Mouse (Mus musculus) hindbrain, embryonic 10.5 days (tissue): ENCODE measurements at regions not wholly inside any gene's neighbourhood (a gene's known extent, or its start where the extent isn't known, plus 50 kb on each side); places are given as distances from the start of the nearest gene placed in this dataset.

Experiments used
- DNase-seq: peaks from one replicate; pipeline ENCODE4 v3.0.0-alpha.2; 2017; ENCODE audit warnings: low spot score
- H3K27ac ChIP-seq: fragments of 300-500 bp; sonication (generic); 2 replicates; pipeline ENCODE4 v1.5.1; 2016; ENCODE audit warnings: mild to moderate bottlenecking, moderate library complexity
- H3K27me3 ChIP-seq: fragments of 300-500 bp; sonication (generic); 2 replicates; pipeline ENCODE4 v1.6.1; 2016; ENCODE audit warnings: mild to moderate bottlenecking; ENCODE audit not compliant: poor library complexity, insufficient read depth, severe bottlenecking
- H3K36me3 ChIP-seq: fragments of 300-500 bp; sonication (generic); 2 replicates; pipeline ENCODE4 v1.6.1; 2016; ENCODE audit warnings: mild to moderate bottlenecking, moderate library complexity
- H3K4me1 ChIP-seq: fragments of 300-500 bp; sonication (generic); replicated peaks from 2 replicates; pipeline ENCODE4 v1.6.1; 2016; ENCODE audit warnings: mild to moderate bottlenecking
- H3K4me3 ChIP-seq: fragments of 300-500 bp; sonication (generic); 2 replicates; pipeline ENCODE4 v1.5.1; 2016; ENCODE audit warnings: mild to moderate bottlenecking, moderate library complexity
- H3K9me3 ChIP-seq: fragments of 300-500 bp; sonication (generic); 2 replicates; pipeline ENCODE4 v1.6.1; 2016; ENCODE audit warnings: mild to moderate bottlenecking, moderate library complexity
- WGBS: fragments of 180-500 bp; shearing (Covaris S2); methylation state at CpG from one replicate; pipeline ENCODE4 v1.1.7; 2016; 5-methylcytosine and 5-hydroxymethylcytosine counted together

DNA sequence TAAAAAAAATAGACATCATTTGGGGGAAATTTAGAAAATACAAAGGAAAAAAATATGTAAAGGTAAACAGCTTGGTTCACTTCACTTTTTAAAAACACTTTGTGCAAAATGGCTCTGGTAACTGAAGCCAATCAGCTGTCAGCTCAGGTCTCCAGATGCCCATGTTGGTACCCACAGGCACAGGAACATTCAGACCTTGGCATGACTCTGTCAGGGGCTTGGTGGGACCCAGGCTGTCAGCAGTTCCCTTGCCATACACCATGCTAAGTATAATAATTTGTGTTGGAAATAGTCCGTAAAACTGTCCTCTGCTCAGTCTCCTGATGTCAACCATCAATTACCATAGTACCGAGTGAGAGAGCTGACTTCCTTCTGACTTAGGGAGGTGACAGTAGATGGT is 257.3 kb upstream of the Sphkap start:
- Histone ChIP-seq H3K4me3 (no peak overlapping the region), H3K27ac (no peak overlapping the region), H3K36me3 (no peaks in the 10 kb centered on the region), H3K27me3 (no peaks in the 10 kb centered on the region), H3K4me1 (no peaks in the 10 kb centered on the region), H3K9me3 (no peaks in the 10 kb centered on the region)
- WGBS = 88% methylated on average over 2 of the region's 2 CpGs
- no peak for DNase-seq

DNA sequence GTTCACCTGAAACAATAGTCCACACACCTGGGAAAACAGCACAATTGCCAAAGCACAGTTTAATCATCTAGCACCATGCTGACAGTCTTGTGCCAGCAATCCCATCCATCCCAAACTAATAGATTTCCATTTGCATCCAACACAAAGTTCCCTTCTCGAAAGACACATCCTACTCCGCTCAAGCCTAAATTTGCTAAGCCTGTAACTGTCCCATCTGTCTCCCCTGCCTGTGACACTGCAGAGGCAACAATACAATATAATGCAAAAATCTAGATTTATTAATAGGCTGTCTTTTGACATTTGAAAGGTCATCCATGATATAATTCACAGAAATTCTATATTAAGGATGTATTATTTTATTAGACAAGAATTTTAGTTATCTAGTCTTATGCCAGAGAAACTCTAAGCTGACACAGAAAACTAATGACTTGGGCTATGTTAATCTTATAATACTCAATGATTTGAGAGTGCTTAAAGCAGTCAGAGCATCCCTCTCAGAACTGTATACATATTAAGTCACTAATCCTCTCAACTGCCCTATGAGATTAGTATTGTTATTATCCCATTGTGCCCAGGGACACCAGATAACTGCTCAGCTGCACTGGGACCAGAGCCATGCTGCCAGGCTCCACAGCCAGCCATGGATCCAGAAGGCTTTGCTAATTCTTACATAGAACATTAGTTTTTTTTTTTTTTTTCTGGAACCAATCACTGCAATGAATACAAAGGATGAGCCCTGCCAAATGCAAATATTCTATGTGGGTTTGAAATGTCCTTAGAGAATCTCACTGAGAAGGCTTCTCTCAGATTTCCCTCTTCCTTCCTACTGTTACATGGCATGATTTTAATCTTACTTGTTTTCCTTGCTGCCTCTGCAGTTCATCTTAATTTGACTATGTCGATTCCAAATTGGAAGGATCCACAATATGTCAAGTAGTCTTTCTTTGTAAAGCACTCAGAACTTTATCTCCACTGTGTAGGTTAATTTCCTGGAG is 254.1 kb upstream of the Sphkap start:
- Histone ChIP-seq H3K9me3 (no peaks in the 10 kb centered on the region), H3K27ac (no peak overlapping the region), H3K36me3 (no peaks in the 10 kb centered on the region), H3K4me3 (no peak overlapping the region), H3K4me1 (no peaks in the 10 kb centered on the region), H3K27me3 (no peaks in the 10 kb centered on the region)
- no peak for DNase-seq
- 91% methylated on average over 3 of the region's 3 CpGs for WGBS

DNA sequence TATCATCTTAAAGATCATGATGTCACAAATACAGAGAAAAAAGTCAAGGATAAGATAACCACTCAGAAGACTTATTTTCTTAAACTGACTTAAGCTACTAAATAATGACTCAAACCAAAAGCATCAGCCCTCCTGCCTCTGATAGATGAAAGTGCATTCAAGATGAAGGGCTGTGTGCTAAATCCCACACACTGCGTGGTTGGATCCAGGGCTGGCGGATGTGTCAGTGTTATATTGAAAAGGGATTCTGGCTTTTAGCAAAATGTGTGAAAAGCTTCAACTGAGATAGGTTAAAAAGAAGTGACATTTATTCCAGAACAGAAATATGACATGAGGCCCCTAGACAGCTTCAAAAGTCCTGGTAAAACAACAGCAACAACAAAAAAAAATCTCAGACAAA is 245.7 kb upstream of the Sphkap start:
- no peaks in the 10 kb centered on the region for H3K9me3 ChIP-seq
- H3K27me3 ChIP-seq = no peaks in the 10 kb centered on the region
- no peaks in the 10 kb centered on the region for H3K36me3 ChIP-seq
- no peaks in the 10 kb centered on the region for H3K4me1 ChIP-seq
- H3K4me3 ChIP-seq = no peak overlapping the region
- no peak for DNase-seq
- H3K27ac ChIP-seq = no peak overlapping the region
- 93% methylated on average over 2 of the region's 2 CpGs for WGBS

DNA sequence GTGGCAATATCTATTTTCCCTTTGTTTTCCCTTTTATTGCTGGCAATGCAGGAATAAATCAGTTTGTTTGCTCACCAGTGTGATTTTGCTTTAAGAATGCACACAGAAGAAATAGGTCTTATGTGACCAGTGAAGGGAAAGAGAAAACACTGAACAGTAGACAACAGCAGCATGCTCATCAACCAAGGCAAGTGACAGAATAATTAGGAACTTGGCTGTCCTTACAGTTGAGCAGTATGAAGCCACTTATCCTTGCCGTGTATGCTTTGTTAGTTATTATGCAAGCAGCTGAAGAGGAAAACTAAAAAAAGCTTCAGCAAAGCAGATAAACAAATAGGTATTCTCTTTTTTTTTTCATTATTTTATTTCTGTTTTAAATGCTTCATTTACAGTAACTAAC is 237.6 kb upstream of the Sphkap start:
- 91% methylated on average over 1 of the region's 1 CpGs for WGBS

DNA sequence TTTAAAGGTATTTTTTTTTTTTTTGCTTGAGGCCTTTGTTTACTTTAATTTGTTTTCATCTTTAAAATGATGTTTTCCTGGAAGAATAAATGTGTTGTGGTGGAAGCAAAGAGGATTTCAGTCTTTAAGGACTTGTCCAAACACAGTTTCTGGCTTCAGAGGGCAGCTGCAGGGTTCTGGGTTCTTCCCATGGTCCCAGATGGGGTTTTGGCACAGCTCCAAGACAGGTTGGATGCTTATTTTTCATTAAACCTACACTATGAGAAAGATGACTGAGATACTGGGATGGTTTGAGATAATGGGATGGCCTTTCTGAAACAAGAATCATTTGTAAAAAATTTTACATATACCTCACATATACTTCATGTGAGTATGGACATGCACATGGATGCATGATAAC is 234.7 kb upstream of the Sphkap start:
- Histone ChIP-seq H3K9me3 (no peaks in the 10 kb centered on the region), H3K27me3 (no peaks in the 10 kb centered on the region), H3K4me3 (no peak overlapping the region), H3K36me3 (no peaks in the 10 kb centered on the region), H3K4me1 (no peaks in the 10 kb centered on the region), H3K27ac (no peak overlapping the region)
- no peak for DNase-seq

More for the DNA sequence above, 237.6 kb upstream of the Sphkap start:
- Histone ChIP-seq H3K9me3 (no peaks in the 10 kb centered on the region), H3K4me3 (no peak overlapping the region), H3K36me3 (no peaks in the 10 kb centered on the region), H3K27me3 (no peaks in the 10 kb centered on the region), H3K27ac (no peak overlapping the region), H3K4me1 (no peaks in the 10 kb centered on the region)
- no peak for DNase-seq

DNA sequence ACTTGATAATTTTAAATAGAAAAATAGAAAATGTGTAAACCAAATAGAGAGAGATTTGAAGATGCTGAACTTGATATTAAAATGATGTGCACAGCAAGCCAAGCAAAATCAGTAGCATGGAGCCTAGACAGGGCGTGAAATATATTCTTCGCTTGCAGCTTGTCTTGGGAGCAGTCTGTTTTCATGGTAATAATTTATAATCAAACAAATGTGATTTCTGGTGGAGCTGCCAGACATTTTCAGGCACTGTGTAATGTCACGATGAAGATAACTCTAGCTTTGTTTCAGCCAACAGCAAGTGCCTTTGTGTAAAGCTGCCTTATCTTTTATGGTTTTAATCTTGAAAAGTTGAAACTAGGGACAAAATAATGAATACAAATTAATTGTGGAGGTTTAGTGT is 228.1 kb upstream of the Sphkap start:
- Histone ChIP-seq H3K36me3 (no peaks in the 10 kb centered on the region), H3K4me3 (no peak overlapping the region), H3K4me1 (no peaks in the 10 kb centered on the region), H3K27ac (no peak overlapping the region), H3K9me3 (no peaks in the 10 kb centered on the region), H3K27me3 (no peaks in the 10 kb centered on the region)
- no peak for DNase-seq
- WGBS = 86% methylated on average over 3 of the region's 3 CpGs

DNA sequence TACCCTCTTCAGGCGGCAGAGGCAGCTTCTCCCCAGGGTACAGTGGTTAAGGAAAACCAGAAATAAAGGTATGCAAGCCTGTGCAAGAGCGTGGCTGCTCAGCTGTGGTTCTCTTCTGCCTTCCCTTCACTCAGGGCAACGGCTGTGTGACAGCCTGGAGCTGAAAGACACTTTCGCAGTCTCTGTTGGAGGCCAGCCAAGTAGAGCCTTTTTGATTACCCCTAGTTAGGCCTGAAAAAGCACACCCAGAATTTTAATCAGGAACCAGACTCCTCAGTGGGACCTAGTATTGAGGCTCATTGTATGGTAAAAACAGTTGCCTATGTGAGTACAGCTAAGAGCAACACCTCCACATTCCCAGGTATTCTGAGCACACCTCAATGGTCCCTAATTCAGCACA is 223.8 kb upstream of the Sphkap start:
- Histone ChIP-seq H3K9me3 (no peaks in the 10 kb centered on the region), H3K4me1 (no peaks in the 10 kb centered on the region), H3K27ac (no peak overlapping the region), H3K4me3 (no peak overlapping the region), H3K36me3 (no peaks in the 10 kb centered on the region), H3K27me3 (no peaks in the 10 kb centered on the region)
- DNase-seq = no peak
- 48% methylated on average over 4 of the region's 4 CpGs for WGBS

DNA sequence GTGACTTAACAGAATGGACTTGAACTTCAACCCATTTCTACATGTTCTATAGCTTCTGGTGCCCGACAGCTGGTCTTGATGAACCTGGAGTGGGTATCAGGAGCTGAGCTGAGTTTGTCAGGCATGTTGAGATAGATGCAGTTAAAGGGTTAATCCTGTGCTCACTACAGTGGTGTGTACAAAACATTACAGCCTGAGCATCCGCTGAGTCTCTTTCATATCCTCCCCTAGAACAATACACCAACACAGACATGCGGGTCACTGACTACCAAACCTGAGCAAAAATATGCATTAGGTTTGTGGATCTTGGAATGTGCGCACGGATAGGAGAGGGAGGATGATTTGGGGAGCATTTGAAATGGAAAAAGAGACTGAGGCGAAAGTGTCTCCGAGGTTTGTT is 223.4 kb upstream of the Sphkap start:
- Histone ChIP-seq H3K36me3 (no peaks in the 10 kb centered on the region), H3K4me3 (no peak overlapping the region), H3K4me1 (no peaks in the 10 kb centered on the region), H3K9me3 (no peaks in the 10 kb centered on the region), H3K27me3 (no peaks in the 10 kb centered on the region), H3K27ac (no peak overlapping the region)
- WGBS = 75% methylated on average over 7 of the region's 7 CpGs
- DNase-seq = no peak

DNA sequence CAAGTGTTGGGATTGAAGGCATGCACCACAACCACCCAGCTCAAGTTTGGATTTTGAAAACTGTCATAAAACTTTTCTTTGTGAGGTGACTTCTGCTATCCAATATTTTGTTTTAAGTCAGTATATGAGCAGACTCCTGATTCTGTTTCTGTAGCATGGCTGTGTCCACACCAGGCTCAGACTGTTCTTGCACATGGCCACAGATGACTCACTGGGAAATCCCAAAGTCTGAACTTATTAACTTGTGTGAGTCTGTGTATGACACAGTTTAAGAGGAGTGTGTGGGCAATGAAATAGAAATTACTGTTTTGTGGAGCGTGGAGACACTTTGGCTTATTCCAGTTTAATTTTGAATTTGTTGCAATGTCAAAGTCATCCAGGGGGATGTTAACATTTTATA is 179.3 kb upstream of the Sphkap start:
- WGBS = 82% methylated on average over 1 of the region's 1 CpGs
- Histone ChIP-seq H3K4me1 (no peaks in the 10 kb centered on the region), H3K36me3 (no peaks in the 10 kb centered on the region), H3K27me3 (no peaks in the 10 kb centered on the region), H3K27ac (no peak overlapping the region), H3K4me3 (no peak overlapping the region), H3K9me3 (no peaks in the 10 kb centered on the region)
- DNase-seq = no peak

DNA sequence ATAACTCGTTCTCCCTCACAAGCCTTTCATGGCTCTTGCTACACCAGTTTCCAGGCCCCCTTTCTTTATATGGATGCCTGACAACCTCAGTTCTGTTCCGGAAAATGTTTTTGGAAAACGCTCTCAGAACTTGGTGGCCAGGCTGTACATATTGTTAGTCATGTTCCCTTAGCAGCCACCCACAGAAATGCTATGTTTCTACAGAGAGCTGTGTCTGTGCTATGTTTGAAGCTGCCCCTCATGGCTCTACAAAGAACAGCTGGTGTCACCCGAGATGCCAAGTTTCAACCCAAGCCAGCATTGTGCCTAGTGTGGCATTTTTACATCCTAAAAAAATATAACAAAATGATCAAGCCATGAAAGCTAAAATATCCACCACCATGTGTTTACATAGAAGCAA is 175.0 kb upstream of the Sphkap start:
- H3K4me1 ChIP-seq = no peaks in the 10 kb centered on the region
- H3K27me3 ChIP-seq = no peaks in the 10 kb centered on the region
- no peaks in the 10 kb centered on the region for H3K36me3 ChIP-seq
- no peak for DNase-seq
- H3K9me3 ChIP-seq = no peaks in the 10 kb centered on the region
- H3K27ac ChIP-seq = no peak overlapping the region
- 92% methylated on average over 4 of the region's 4 CpGs for WGBS
- H3K4me3 ChIP-seq = no peak overlapping the region

DNA sequence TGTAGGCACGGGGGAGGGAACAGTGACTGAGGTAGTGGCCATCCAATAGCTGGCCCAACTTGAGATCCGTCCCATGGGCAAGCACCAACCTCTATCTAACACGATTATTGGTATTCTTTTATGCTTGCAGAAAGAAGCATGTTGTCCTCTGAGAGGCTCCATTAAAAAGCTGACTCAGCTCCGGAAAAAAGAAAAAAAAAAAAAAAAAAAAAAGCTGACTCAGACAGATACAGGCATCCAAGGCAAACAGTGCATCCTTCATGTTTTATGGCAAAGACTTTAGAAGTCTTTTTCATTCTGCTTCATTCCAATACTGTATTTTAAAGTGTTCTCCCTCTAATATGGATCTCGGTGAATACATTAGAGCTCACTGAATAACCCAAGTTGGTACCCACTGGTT is 162.0 kb upstream of the Sphkap start:
- Histone ChIP-seq H3K4me3 (no peak overlapping the region), H3K4me1 (no peaks in the 10 kb centered on the region), H3K9me3 (no peaks in the 10 kb centered on the region), H3K27me3 (no peaks in the 10 kb centered on the region), H3K27ac (no peak overlapping the region), H3K36me3 (no peaks in the 10 kb centered on the region)
- 87% methylated on average over 5 of the region's 5 CpGs for WGBS
- DNase-seq = no peak

DNA sequence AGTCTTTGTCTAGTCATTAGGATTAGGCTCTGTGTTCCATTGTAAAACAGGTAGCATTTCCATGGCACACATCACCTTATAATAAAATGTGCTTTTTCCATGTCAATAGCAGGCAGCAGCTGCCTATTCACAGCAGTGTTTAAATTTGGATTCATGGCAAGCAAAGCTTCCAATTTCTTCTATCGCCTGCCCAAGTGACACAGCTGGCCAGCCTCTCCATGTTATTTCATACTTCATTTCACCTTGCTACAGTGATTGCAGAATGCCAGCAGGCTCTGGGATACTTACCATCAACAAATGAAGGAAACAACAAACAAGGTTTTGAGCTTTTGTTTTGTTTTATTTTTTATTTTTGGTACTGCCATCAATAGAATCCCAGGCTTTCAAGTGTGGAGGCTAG is 160.7 kb upstream of the Sphkap start:
- H3K27ac ChIP-seq = no peak overlapping the region
- H3K9me3 ChIP-seq = no peaks in the 10 kb centered on the region
- DNase-seq = no peak
- H3K4me1 ChIP-seq = no peaks in the 10 kb centered on the region
- 94% methylated on average over 1 of the region's 1 CpGs for WGBS
- H3K27me3 ChIP-seq = no peaks in the 10 kb centered on the region
- H3K4me3 ChIP-seq = no peak overlapping the region
- H3K36me3 ChIP-seq = no peaks in the 10 kb centered on the region

DNA sequence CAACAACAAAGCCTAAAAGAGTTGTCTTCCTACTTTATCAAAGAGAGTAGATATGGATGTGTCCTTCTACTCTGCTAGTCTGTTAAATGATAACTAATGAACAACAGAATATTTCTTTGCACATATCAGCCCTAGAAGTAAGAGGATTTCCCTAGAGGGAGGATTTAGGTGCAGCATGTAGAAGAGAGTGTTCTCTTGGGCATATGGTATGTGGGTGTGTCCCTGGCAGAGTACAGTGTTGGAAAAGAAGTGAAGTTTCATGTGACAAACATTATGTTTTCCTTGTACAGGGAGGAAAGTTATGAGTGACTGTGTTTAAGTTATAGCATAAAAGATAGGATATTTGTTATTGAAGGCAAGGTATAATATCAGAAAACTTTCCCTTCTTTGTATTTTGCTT is 143.6 kb upstream of the Sphkap start:
- Histone ChIP-seq H3K27me3 (no peaks in the 10 kb centered on the region), H3K27ac (no peak overlapping the region), H3K9me3 (no peaks in the 10 kb centered on the region), H3K36me3 (no peaks in the 10 kb centered on the region), H3K4me1 (no peaks in the 10 kb centered on the region), H3K4me3 (no peak overlapping the region)
- DNase-seq = no peak

DNA sequence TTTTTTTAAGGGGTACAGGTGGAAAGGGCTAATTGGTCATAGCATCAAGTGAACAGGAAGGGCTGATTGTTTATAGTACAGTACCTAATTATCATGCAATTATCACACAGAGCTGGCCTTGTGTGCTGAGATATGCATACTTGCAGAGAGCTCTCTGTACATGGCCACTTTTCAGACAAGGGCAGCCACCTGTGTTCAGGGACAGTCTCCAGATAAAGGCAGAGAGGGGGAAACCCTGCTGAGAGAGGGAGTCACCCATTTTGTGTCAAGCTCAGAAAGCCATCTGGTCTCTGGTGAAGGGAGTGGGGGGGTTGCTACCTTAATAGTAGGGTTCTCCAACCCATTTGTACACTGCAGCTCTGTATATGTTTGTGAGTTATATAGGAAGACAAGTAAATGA is 127.5 kb upstream of the Sphkap start:
- H3K4me1 ChIP-seq = no peaks in the 10 kb centered on the region
- no peaks in the 10 kb centered on the region for H3K9me3 ChIP-seq
- no peaks in the 10 kb centered on the region for H3K27me3 ChIP-seq
- no peaks in the 10 kb centered on the region for H3K36me3 ChIP-seq
- no peak for DNase-seq
- H3K27ac ChIP-seq = no peak overlapping the region
- no peak overlapping the region for H3K4me3 ChIP-seq
